Mouse (Mus musculus) midbrain, postnatal 0 days (tissue): ENCODE results near the gene Irgm2. TPM values are rescaled to one million over a fixed set of nuclear protein-coding genes. Genes with fewer than 3 reads are reported as not detected.

ENCODE experiments used
- ATAC-seq: fragments of 200-750 bp; cut with Nextera tagmentation; 2 replicates; pipeline ENCODE4 v1.8.0; 2017; ENCODE audit warnings: moderate number of reproducible peaks, mild to moderate bottlenecking, moderate TSS enrichment, moderate library complexity; ENCODE audit not compliant: low FRiP score
- DNase-seq: peaks from one replicate; pipeline ENCODE4 v3.0.0-alpha.2; 2015; ENCODE audit warnings: low spot score
- H3K27ac ChIP-seq: fragments of 300-500 bp; sonication (generic); 2 replicates; pipeline ENCODE4 v1.5.1; 2014; ENCODE audit warnings: low read depth, mild to moderate bottlenecking, low read length, mixed read lengths
- H3K27me3 ChIP-seq: fragments of 300-500 bp; sonication (generic); 2 replicates; pipeline ENCODE4 v1.6.1; 2014; ENCODE audit warnings: low read length, control low read depth, mixed read lengths; ENCODE audit not compliant: insufficient read depth
- H3K36me3 ChIP-seq: fragments of 300-500 bp; sonication (generic); 2 replicates; pipeline ENCODE4 v1.6.1; 2014; ENCODE audit warnings: low read length, control low read depth, mixed read lengths; ENCODE audit not compliant: insufficient read depth
- H3K4me1 ChIP-seq: fragments of 300-500 bp; sonication (generic); 2 replicates; pipeline ENCODE4 v1.6.1; 2014; ENCODE audit warnings: mild to moderate bottlenecking, control low read depth, antibody characterized with exemption, low read length, mixed read lengths; ENCODE audit not compliant: insufficient read depth
- H3K4me2 ChIP-seq: fragments of 300-500 bp; sonication (generic); 2 replicates; pipeline ENCODE4 v1.6.1; 2014; ENCODE audit warnings: low read depth, mild to moderate bottlenecking, low read length, mixed read lengths; ENCODE audit not compliant: poor library complexity, severe bottlenecking
- H3K4me3 ChIP-seq: fragments of 300-500 bp; sonication (generic); 2 replicates; pipeline ENCODE4 v1.5.1; 2014; ENCODE audit warnings: low read depth, mild to moderate bottlenecking, low read length, moderate library complexity
- H3K9ac ChIP-seq: fragments of 300-500 bp; sonication (generic); replicated peaks from 2 replicates; pipeline ENCODE4 v1.6.1; 2014; ENCODE audit warnings: mild to moderate bottlenecking, low read length, moderate library complexity, mixed read lengths; ENCODE audit not compliant: poor library complexity, severe bottlenecking
- H3K9me3 ChIP-seq: fragments of 300-500 bp; sonication (generic); 2 replicates; pipeline ENCODE4 v1.6.1; 2016; ENCODE audit warnings: low read length, control low read depth
- CTCF ChIP-seq: IDR thresholded peaks from 2 replicates; pipeline ENCODE4 v1.5.1; 2016; ENCODE audit warnings: antibody characterized with exemption, mild to moderate bottlenecking
- WGBS: fragments of 180-500 bp; shearing (Covaris S2); extraction: QIAGEN DNeasy Blood & Tissue Kit; methylation state at CpG from one replicate; pipeline ENCODE4 v1.1.7; 2014; 5-methylcytosine and 5-hydroxymethylcytosine counted together
- polyA plus RNA-seq: library from polyadenylated mRNA; unstranded; fragments of >200 nt; fragmentation: Nextera tagmentation; extraction: Ambion mirVana; gene quantifications from 2 replicates; pipeline ENCODE4 v1.2.1, GENCODE M21; 2015
- total RNA-seq: library from RNA; depleted of rRNA; stranded (reverse); fragments of >200 nt; gene quantifications from 2 replicates; pipeline ENCODE4 v1.2.3, GENCODE M21; 2014; rRNA removed

Gene Irgm2
- total and polyA plus RNA-seq, 2 experiments from 2014 or later: 0.67 to 0.77 TPM

DNA sequence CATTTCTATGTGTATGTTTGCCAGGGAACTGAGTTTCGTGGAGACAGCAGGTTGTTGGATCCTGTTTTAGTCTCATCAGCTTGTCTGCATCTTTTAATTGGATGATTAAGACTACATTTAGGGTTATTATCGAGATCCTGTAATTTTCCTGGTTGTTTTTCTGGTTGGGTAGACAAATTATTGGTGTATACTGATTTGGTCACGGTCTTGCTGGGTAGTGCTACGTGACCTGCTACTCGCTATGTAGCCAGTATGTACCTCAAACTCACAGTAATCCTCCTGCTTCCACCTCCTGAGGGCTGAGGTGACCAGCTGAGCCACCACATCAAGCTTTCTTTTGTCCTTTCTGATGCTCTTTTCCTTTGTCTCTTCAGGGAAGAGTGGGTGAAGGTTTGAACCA lies 58.4 kb downstream of the Irgm2 start:
- H3K27ac ChIP-seq: no peak overlapping the region
- ATAC-seq: no peak
- H3K27me3 ChIP-seq: no peaks in the 10 kb centered on the region
- H3K4me1 ChIP-seq: no peaks in the 10 kb centered on the region
- no peak overlapping the region for H3K4me2 ChIP-seq
- no peak overlapping the region for H3K9ac ChIP-seq
- no peak for TF ChIP-seq CTCF
- H3K36me3 ChIP-seq: no peaks in the 10 kb centered on the region
- no peaks in the 10 kb centered on the region for H3K9me3 ChIP-seq
- no peak overlapping the region for H3K4me3 ChIP-seq
- 82% methylated on average over 5 of the region's 5 CpGs for WGBS
- no peak for DNase-seq

DNA sequence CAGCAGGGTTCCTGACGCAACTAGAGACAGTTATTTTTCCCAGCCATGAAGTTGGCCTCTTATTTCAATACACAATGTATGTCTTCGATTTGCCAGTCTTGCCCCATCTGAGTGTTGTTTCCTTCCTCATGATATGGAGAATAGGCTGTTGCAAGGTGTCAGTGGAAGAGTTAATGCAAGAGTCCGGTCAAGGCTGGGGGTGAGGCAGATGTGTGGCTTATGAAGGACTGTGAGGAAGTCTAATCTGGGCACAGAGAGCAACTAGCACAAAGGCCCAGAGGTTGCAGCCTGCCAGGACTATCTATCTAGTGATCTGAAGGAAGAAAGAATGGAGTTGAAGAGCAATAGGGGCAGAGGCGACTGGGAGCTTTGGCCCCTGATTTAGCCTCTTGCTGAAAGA lies 60.7 kb downstream of the Irgm2 start:
- 90% methylated on average over 4 of the region's 4 CpGs for WGBS
- H3K27me3 ChIP-seq: no peaks in the 10 kb centered on the region
- no peaks in the 10 kb centered on the region for H3K4me1 ChIP-seq
- no peak overlapping the region for H3K4me3 ChIP-seq
- H3K9me3 ChIP-seq: no peaks in the 10 kb centered on the region
- DNase-seq (no peak), ATAC-seq (no peak)
- H3K4me2 ChIP-seq: no peak overlapping the region
- H3K9ac ChIP-seq: no peak overlapping the region
- TF ChIP-seq CTCF: no peak
- no peaks in the 10 kb centered on the region for H3K36me3 ChIP-seq
- H3K27ac ChIP-seq: no peak overlapping the region

DNA sequence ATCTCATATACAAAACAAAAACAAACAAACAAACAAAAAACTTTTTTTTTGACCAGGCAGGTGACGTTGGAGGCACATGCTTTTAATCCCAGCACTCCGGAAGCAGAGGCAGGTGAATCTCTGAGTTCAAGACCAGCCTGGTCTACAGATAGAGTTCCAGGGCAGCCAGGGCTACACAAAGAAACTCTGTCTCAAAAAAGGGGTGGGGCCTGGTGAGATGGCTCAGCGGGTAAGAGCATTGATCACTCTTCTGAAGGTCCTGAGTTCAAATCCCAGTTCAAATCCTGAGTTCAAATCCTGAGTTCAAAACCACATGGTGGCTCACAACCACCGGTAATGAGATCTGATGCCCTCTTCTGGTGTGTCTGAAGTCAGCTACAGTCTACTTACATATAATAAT lies 62.4 kb downstream of the Irgm2 start:
- Histone ChIP-seq H3K36me3 (no peaks in the 10 kb centered on the region), H3K4me1 (no peaks in the 10 kb centered on the region), H3K4me2 (no peak overlapping the region), H3K27me3 (no peaks in the 10 kb centered on the region), H3K4me3 (no peak overlapping the region), H3K27ac (no peak overlapping the region), H3K9me3 (no peaks in the 10 kb centered on the region), H3K9ac (no peak overlapping the region)
- no peak for TF ChIP-seq CTCF
- DNase-seq: no peak
- 88% methylated on average over 4 of the region's 4 CpGs for WGBS
- ATAC-seq: no peak

DNA sequence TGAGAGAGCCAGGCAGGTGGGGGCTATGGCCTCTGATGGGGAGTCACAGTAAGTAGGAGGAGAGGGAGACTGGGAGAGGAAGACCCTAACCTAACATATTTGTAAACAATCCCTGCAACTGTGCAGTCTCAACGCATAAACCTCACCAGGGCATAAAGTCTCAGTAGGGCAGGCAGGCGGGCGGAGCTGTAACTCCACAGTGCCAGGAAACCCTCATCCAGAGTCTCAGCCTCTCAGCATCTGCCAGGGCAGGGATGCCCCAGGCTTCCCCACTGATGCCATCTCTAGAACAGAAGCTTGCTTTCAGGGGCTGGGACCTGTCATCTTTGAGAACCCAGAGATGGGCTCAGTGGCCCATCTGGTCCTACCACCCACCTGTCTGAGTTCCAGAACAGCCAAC lies 62.9 kb downstream of the Irgm2 start:
- ATAC-seq: no peak
- Histone ChIP-seq H3K27ac (no peak overlapping the region), H3K4me3 (no peak overlapping the region), H3K9ac (no peak overlapping the region), H3K4me2 (no peak overlapping the region), H3K36me3 (no peaks in the 10 kb centered on the region), H3K4me1 (no peaks in the 10 kb centered on the region), H3K9me3 (no peaks in the 10 kb centered on the region), H3K27me3 (no peaks in the 10 kb centered on the region)
- TF ChIP-seq CTCF: no peak
- 93% methylated on average over 3 of the region's 3 CpGs for WGBS
- DNase-seq: no peak

DNA sequence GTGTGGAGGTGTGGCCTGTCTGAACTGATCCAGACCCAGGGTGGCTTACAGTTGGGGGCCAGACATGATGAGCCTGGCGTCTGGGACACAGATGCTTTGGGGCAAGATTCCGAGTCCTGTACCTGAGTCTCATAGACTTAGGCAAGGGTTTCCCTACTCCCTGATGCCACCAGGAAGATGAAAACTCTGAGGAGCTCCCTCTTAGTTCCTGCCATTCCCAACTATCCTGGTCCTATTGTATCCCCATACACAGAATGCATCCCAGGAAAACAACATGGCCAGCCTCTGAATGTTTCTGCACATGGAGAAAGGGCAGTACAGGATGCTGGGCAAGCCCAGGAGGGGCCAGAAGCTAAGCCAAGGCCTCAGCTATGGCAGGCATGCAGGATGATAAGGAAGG lies 64.1 kb downstream of the Irgm2 start:
- no peak for TF ChIP-seq CTCF
- Histone ChIP-seq H3K4me1 (no peaks in the 10 kb centered on the region), H3K27me3 (no peaks in the 10 kb centered on the region), H3K9ac (no peak overlapping the region), H3K27ac (no peak overlapping the region), H3K4me3 (no peak overlapping the region), H3K36me3 (no peaks in the 10 kb centered on the region), H3K9me3 (no peaks in the 10 kb centered on the region), H3K4me2 (no peak overlapping the region)
- ATAC-seq (no peak), DNase-seq (no peak)
- 83% methylated on average over 2 of the region's 2 CpGs for WGBS

DNA sequence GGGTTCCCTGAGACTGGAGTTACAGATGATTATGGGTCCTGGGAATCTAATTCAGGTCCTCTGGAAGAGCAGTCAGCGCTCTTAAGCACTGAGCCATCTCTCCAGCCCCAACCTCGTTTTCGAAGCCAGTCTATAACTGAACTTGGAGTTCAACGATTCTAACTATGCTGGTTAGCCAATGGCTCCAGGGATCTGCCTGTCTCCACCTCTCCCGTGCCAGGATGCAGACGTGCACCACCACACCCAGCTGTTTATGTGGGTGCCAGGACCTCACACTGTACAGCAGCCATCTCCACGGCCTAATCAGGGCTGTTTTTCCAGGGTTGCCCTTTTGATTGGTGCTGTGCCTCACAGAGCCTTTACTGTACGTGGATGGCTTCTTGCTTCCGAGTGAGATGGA lies 65.1 kb downstream of the Irgm2 start:
- Histone ChIP-seq H3K9ac (no peak overlapping the region), H3K27me3 (no peaks in the 10 kb centered on the region), H3K4me2 (no peak overlapping the region), H3K4me3 (no peak overlapping the region), H3K36me3 (no peaks in the 10 kb centered on the region), H3K9me3 (no peaks in the 10 kb centered on the region), H3K27ac (no peak overlapping the region), H3K4me1 (no peaks in the 10 kb centered on the region)
- no peak for ATAC-seq
- TF ChIP-seq CTCF: no peak
- 88% methylated on average over 9 of the region's 9 CpGs for WGBS
- no peak for DNase-seq

DNA sequence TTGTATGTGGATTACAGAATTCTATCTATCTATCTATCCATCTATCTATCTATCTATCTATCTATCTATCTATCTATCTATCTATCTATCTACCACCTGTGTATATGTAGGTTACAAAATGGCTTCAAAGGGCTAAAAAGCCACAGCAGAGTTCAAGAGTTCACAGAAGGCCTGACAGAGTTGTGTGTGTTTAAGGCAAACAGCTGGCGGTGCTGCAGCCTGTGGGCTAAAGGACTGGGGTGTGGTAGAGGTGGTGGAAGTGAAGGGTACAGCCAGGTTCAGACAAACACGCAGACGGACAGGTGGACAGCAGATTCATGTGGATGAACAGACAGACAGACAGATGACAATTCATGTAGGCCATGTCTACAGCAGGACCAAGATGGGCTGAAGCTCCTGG lies 68.9 kb downstream of the Irgm2 start:
- TF ChIP-seq CTCF: no peak
- Histone ChIP-seq H3K4me1 (no peaks in the 10 kb centered on the region), H3K27me3 (no peaks in the 10 kb centered on the region), H3K9ac (no peak overlapping the region), H3K9me3 (no peaks in the 10 kb centered on the region), H3K4me3 (no peak overlapping the region), H3K4me2 (no peak overlapping the region), H3K27ac (no peak overlapping the region), H3K36me3 (no peaks in the 10 kb centered on the region)
- 98% methylated on average over 3 of the region's 3 CpGs for WGBS
- ATAC-seq (no peak), DNase-seq (no peak)

Other genes starting within 250 kb of the Irgm2 start
- 51.8 and 53.1 TPM in 2 replicates for gene Larp1, start 190.6 kb upstream of the Irgm2 start, total RNA-seq
- 14.7 and 15.7 TPM in 2 replicates for gene Larp1, start 190.6 kb upstream of the Irgm2 start, polyA plus RNA-seq
- gene Gm12248, start 106.5 kb upstream of the Irgm2 start, total RNA-seq: not detected in 2 replicates
- not detected in 2 replicates for gene Gm12248, start 106.5 kb upstream of the Irgm2 start, polyA plus RNA-seq
- 80.0 and 95.9 TPM in 2 replicates for gene Cnot8, start 95.5 kb upstream of the Irgm2 start, total RNA-seq
- gene Cnot8, start 95.5 kb upstream of the Irgm2 start, polyA plus RNA-seq: 88.7 and 89.2 TPM in 2 replicates
- 19.2 and 24.0 TPM in 2 replicates for gene Gemin5, start 31.1 kb upstream of the Irgm2 start, total RNA-seq
- gene Gemin5, start 31.1 kb upstream of the Irgm2 start, polyA plus RNA-seq: 8.1 and 9.9 TPM in 2 replicates
- 33.5 and 39.6 TPM in 2 replicates for gene Mrpl22, start 28.0 kb upstream of the Irgm2 start, total RNA-seq
- gene Mrpl22, start 28.0 kb upstream of the Irgm2 start, polyA plus RNA-seq: 88.3 and 96.2 TPM in 2 replicates
- gene Igtp, start 62 bp upstream of the Irgm2 start, total RNA-seq: 1.6 and 2.4 TPM in 2 replicates
- 1.9 and 2.7 TPM in 2 replicates for gene Igtp, start 62 bp upstream of the Irgm2 start, polyA plus RNA-seq
- gene 4930438A08Rik, start 75.2 kb downstream of the Irgm2 start, total RNA-seq: 0.09 and 0.38 TPM in 2 replicates
- gene 4930438A08Rik, start 75.2 kb downstream of the Irgm2 start, polyA plus RNA-seq: not detected in 2 replicates
- 24.4 and 26.0 TPM in 2 replicates for gene Zfp692, start 107.5 kb downstream of the Irgm2 start, total RNA-seq
- 20.1 and 22.6 TPM in 2 replicates for gene Zfp692, start 107.5 kb downstream of the Irgm2 start, polyA plus RNA-seq
- gene Zfp672, start 130.7 kb downstream of the Irgm2 start, total RNA-seq: 38.1 and 42.1 TPM in 2 replicates
- gene Zfp672, start 130.7 kb downstream of the Irgm2 start, polyA plus RNA-seq: 41.1 and 46.9 TPM in 2 replicates
- gene Sh3bp5l, start 131.1 kb downstream of the Irgm2 start, total RNA-seq: 44.0 and 53.8 TPM in 2 replicates
- 42.4 and 46.3 TPM in 2 replicates for gene Sh3bp5l, start 131.1 kb downstream of the Irgm2 start, polyA plus RNA-seq
- gene Lypd8, start 179.4 kb downstream of the Irgm2 start, total RNA-seq: not detected in 2 replicates
- not detected in 2 replicates for gene Lypd8, start 179.4 kb downstream of the Irgm2 start, polyA plus RNA-seq
- gene 1810065E05Rik, start 221.5 kb downstream of the Irgm2 start, total RNA-seq: not detected in 2 replicates
- gene 1810065E05Rik, start 221.5 kb downstream of the Irgm2 start, polyA plus RNA-seq: not detected in 2 replicates
- gene Gm12253, start 232.9 kb downstream of the Irgm2 start, total RNA-seq: not detected in 2 replicates
- not detected in 2 replicates for gene Gm12253, start 232.9 kb downstream of the Irgm2 start, polyA plus RNA-seq